Mouse (Mus musculus) megakaryocyte, embryonic 14.5 days (primary cell): ENCODE measurements around the gene Tead4. TPM values are rescaled to one million over a fixed set of nuclear protein-coding genes. Genes with fewer than 3 reads are reported as not detected.

ENCODE experiments used
- H3K27me3 ChIP-seq: replicated peaks from 2 replicates; pipeline ENCODE3; 2012; ENCODE audit warnings: inconsistent platforms
- H3K36me3 ChIP-seq: replicated peaks from 2 replicates; pipeline ENCODE3; 2012; ENCODE audit warnings: low read length, inconsistent platforms, mixed read lengths
- H3K4me1 ChIP-seq: 2 replicates; pipeline ENCODE4 v1.6.1; 2012; ENCODE audit warnings: inconsistent platforms
- H3K4me3 ChIP-seq: replicated peaks from 2 replicates; pipeline ENCODE3; 2012; ENCODE audit warnings: moderate library complexity, mild to moderate bottlenecking, inconsistent platforms
- H3K9me3 ChIP-seq: 2 replicates; pipeline ENCODE4 v1.6.1; 2012; ENCODE audit warnings: inconsistent platforms
- FLI1 ChIP-seq: IDR thresholded peaks from 2 replicates; pipeline ENCODE4 v1.6.1; 2012; ENCODE audit warnings: low read length, inconsistent platforms, mixed read lengths
- GATA1 ChIP-seq: IDR thresholded peaks from 3 replicates; pipeline ENCODE4 v1.6.1; 2012; ENCODE audit warnings: mixed read lengths, low read length, inconsistent platforms, borderline replicate concordance
- polyA plus RNA-seq: library from polyadenylated mRNA; stranded (reverse); fragments of >175 nt; gene quantifications from 2 replicates; pipeline ENCODE4 v1.2.3, GENCODE M21; 2012; ENCODE audit warnings: low replicate concordance; ENCODE audit not compliant: insufficient read depth

The Tead4 gene
- polyA plus RNA-seq, 1 experiment = 0.16 TPM

GRCm38 (mm10) chr6:128295876-128296749 lies 4.5 kb downstream of the Tead4 start:
- H3K27me3 ChIP-seq = peaks cover 68% of the 10 kb centered on the region

GRCm38 (mm10) chr6:128291284-128291683 lies 9.3 kb downstream of the Tead4 start:
- peaks cover 47% of the 10 kb centered on the region for H3K27me3 ChIP-seq
- H3K9me3 ChIP-seq = no peaks in the 10 kb centered on the region
- H3K4me3 ChIP-seq = no peak overlapping the region
- peaks cover 4% of the 10 kb centered on the region for H3K4me1 ChIP-seq
- no peaks in the 10 kb centered on the region for H3K36me3 ChIP-seq
- TF ChIP-seq GATA1 (no peak), FLI1 (no peak)

More at GRCm38 (mm10) chr6:128295876-128296749, 4.5 kb downstream of the Tead4 start:
- Histone ChIP-seq H3K4me3 (no peak overlapping the region), H3K36me3 (no peaks in the 10 kb centered on the region), H3K4me1 (peaks cover 19% of the 10 kb centered on the region), H3K9me3 (no peaks in the 10 kb centered on the region)
- no peak for TF ChIP-seq GATA1
- TF ChIP-seq FLI1 = no peak

- H3K4me1 ChIP-seq = peaks cover 12% of the 10 kb centered on the region
- no peaks in the 10 kb centered on the region for H3K36me3 ChIP-seq
- TF ChIP-seq FLI1 (no peak), GATA1 (no peak)
- peaks cover 40% of the 10 kb centered on the region for H3K27me3 ChIP-seq
- H3K4me3 ChIP-seq = no peak overlapping the region
- H3K9me3 ChIP-seq = no peaks in the 10 kb centered on the region
Observed at GRCm38 (mm10) chr6:128288681-128289080, 11.9 kb downstream of the Tead4 start.

- TF ChIP-seq FLI1 (no peak), GATA1 (no peak)
- Histone ChIP-seq H3K36me3 (no peaks in the 10 kb centered on the region), H3K9me3 (no peaks in the 10 kb centered on the region), H3K27me3 (peaks cover 52% of the 10 kb centered on the region), H3K4me1 (peaks cover 12% of the 10 kb centered on the region), H3K4me3 (peak overlapping the region; percentile 39)
Observed at GRCm38 (mm10) chr6:128285792-128286430, 14.7 kb downstream of the Tead4 start.

- H3K4me1 ChIP-seq = peaks cover 12% of the 10 kb centered on the region
Observed at GRCm38 (mm10) chr6:128282126-128282525, 18.5 kb downstream of the Tead4 start.

GRCm38 (mm10) chr6:128280472-128281145 lies 20.0 kb downstream of the Tead4 start:
- Histone ChIP-seq H3K4me3 (no peak overlapping the region), H3K36me3 (no peaks in the 10 kb centered on the region), H3K27me3 (peaks cover 49% of the 10 kb centered on the region), H3K9me3 (peaks cover 2% of the 10 kb centered on the region; the same call in 1 of the 2 replicates), H3K4me1 (peaks cover 1% of the 10 kb centered on the region)
- TF ChIP-seq GATA1 (no peak), FLI1 (no peak)

More at GRCm38 (mm10) chr6:128282126-128282525, 18.5 kb downstream of the Tead4 start:
- TF ChIP-seq FLI1 (no peak), GATA1 (no peak)
- no peaks in the 10 kb centered on the region for H3K36me3 ChIP-seq
- peaks cover 52% of the 10 kb centered on the region for H3K27me3 ChIP-seq
- H3K9me3 ChIP-seq = peaks cover 2% of the 10 kb centered on the region; the same call in 1 of the 2 replicates
- no peak overlapping the region for H3K4me3 ChIP-seq

- Histone ChIP-seq H3K27me3 (peaks cover 51% of the 10 kb centered on the region), H3K9me3 (peaks cover 2% of the 10 kb centered on the region; the same call in 1 of the 2 replicates), H3K4me1 (no peaks in the 10 kb centered on the region; the same call in 1 of the 2 replicates), H3K4me3 (no peak overlapping the region), H3K36me3 (no peaks in the 10 kb centered on the region)
- TF ChIP-seq FLI1 = no peak
- no peak for TF ChIP-seq GATA1
Observed at GRCm38 (mm10) chr6:128279608-128280007, 21.0 kb downstream of the Tead4 start.

GRCm38 (mm10) chr6:128279099-128279498 lies 21.5 kb downstream of the Tead4 start:
- Histone ChIP-seq H3K36me3 (no peaks in the 10 kb centered on the region), H3K4me1 (no peaks in the 10 kb centered on the region; the same call in 1 of the 2 replicates), H3K27me3 (peaks cover 52% of the 10 kb centered on the region), H3K9me3 (peaks cover 2% of the 10 kb centered on the region; the same call in 1 of the 2 replicates), H3K4me3 (no peak overlapping the region)
- TF ChIP-seq GATA1 = no peak
- no peak for TF ChIP-seq FLI1

- peaks cover 52% of the 10 kb centered on the region for H3K27me3 ChIP-seq
- peaks cover 2% of the 10 kb centered on the region; the same call in 1 of the 2 replicates for H3K9me3 ChIP-seq
- no peaks in the 10 kb centered on the region for H3K36me3 ChIP-seq
- H3K4me1 ChIP-seq = no peaks in the 10 kb centered on the region; the same call in 1 of the 2 replicates
- no peak overlapping the region for H3K4me3 ChIP-seq
- no peak for TF ChIP-seq FLI1
- TF ChIP-seq GATA1 = no peak
Observed at GRCm38 (mm10) chr6:128277132-128278085, 23.2 kb downstream of the Tead4 start.
